Mouse (Mus musculus) spleen, adult 2 months (tissue): Measurements from ENCODE around the gene Zmiz1.

Experiments
- CTCF ChIP-seq: fragments of 200-500 bp; IDR thresholded peaks from 2 replicates; pipeline ENCODE4 v1.5.1; 2011; ENCODE audit warnings: mild to moderate bottlenecking, inconsistent platforms; ENCODE audit not compliant: insufficient read depth, insufficient read length, insufficient replicate concordance; ENCODE audit errors: extremely low read depth
- POLR2A ChIP-seq: fragments of 200-500 bp; IDR thresholded peaks from 2 replicates; pipeline ENCODE4 v1.6.1; 2011; ENCODE audit warnings: low read depth, low read length, inconsistent platforms

GRCm38 (mm10) chr14:25711602-25712001 lies 252.6 kb downstream of the Zmiz1 start:
- TF ChIP-seq CTCF (no peak), POLR2A (no peak)
